Mouse (Mus musculus): Measurements from ENCODE around the gene Cyp2s1.

Gene Cyp2s1

GRCm38 (mm10) chr7:25816241-25816919 is at the start of gene Cyp2s1:
Gene Cyp2s1 (minus strand): TSS chr7:25816913.
- DNase-seq: peak; percentile 70

DNA sequence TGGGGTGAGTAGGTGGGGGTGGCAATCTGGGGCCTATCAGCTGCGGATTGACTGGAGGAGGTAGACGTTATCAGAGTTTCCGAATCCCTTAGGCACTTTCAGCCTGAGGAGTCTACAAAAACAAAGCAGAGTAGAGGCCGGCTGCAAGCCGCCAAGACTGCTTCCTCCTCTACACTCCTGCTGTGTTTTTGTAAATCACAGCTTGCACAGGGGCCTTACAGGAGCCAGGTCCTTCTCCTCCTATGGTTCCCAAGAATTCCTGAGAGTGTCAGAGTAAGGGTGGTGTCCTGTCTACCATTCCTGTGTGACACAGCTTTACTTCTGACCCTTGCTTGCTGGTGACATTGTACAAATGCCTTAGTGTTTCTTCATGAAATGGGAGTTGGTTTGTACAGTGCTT is 48.1 kb upstream of the Cyp2s1 start:
- no peak for DNase-seq

- no peak for DNase-seq
These were observed 47.0 kb upstream of the Cyp2s1 start for GRCm38 (mm10) chr7:25863756-25864155.

- peak; percentile 32 for DNase-seq
These were observed 45.7 kb upstream of the Cyp2s1 start for GRCm38 (mm10) chr7:25862365-25862764.

DNA sequence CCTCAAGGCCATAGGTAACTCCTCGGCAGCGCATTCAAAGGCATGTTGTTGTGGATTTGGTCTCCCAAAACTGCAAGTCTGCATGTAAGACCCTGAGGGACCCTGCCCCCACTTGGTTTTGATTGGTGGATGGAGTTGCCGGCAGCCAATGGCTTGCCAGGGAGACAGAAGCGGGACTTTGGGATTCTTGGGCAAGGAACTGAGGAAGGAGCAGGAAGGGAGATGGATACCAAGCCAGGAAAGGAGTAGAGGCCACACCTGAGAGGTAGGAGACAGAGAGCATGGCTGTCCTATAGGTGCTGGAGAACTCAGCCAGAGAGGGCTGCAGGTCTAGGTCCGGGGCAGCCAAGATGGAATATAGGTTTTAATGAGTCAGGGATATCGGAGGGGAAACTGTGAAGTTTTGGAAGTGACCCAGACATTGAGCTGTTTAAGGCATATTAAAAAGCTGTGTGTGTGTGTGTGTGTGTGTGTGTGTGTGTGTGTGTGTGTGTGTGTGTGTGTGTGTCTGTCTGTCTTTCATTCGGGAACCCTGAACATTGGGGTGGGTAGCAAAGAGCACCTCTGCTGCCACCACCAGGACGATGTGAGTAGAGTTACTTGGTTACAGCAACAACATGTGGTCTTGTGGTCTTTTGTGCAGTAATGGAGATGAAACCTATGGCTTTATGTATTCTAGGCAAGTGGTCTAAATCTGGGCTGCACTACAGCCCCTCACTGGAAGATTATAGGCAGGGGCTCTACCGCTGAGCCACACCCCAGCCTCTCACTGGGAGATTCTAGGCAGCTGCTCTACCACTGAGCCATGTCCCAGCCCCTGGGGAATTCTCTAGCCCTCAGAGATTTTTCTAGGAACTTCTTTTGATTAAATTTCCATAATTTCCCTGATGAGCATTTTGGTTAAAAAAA is 43.5 kb upstream of the Cyp2s1 start:
- peak; percentile 24 for DNase-seq

GRCm38 (mm10) chr7:25855082-25855481 is 38.4 kb upstream of the Cyp2s1 start:
- DNase-seq: peak; percentile 84

- DNase-seq: no peak
These were observed 31.7 kb upstream of the Cyp2s1 start for GRCm38 (mm10) chr7:25848444-25848812.

DNA sequence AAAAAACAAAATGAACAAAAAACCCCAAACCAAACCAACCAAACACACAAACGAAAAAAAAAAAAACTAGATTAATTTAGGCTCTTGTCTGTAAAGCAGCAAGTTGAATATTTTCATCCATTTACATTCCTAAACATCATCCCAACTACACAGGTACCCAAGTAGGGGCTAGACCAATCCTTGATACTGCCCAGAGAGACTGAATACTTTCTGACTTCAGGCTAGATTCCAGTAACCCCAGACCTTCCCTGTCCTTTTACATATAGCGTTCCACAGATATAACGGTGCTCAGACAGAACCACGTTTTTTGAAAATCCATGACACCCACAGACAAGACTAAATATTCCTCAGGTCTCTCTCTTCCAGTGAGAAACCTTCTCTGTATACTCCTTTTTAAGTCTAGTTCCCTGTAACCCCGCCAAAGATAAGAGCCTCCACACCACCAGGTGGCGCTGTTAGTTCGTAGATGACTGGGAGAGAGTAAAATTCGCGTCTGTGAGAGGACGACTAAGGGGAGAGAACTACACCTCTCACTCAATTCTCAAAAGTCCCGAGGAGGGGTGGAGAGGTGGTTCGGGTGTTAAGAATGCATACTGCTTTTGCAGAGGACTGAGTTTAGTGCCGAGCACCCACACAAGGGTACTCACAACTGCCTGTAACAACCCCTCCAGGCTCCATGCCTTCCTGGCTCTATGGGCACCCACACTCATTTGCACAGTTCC is 31.2 kb upstream of the Cyp2s1 start:
- DNase-seq: peak; percentile 93

- no peak for DNase-seq
These were observed 28.2 kb upstream of the Cyp2s1 start for GRCm38 (mm10) chr7:25844885-25845284.

DNA sequence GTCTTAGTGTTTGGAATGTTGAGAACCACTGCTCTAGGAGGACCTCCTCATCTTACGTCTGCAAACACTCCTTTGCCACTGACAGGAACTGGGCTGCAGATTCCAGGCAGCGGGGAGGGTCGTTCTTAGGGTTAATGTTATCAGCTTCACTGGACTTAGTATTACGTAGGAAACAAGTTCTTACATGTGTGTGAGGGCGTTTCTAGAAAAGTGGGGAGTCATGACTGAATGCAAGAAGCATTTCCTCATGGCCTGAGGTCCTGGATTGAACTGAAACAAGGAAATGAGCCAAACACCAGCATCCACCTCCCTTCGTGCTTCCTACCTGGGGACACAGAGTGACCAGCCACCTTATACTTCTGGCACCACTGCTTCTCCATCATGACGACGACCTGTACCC is 27.7 kb upstream of the Cyp2s1 start:
- no peak for DNase-seq

DNA sequence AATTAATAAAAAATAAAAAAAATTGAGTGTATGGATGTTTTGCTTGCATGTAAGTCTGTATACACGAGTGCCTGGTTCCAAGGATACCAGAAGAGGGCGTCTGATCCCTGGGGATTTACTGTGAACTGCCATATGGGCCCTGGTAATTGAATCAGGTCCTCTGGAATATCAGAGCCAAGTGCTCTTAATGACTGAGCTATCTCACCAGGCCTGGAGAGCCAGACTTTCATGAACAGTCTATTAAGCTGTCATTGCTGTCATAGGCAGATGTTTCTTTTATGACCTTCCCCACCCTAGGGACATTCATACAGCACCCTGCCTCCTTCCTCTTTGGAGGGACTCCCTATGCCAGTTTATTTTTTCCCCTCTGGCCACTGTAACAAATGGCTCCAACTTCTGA is 26.8 kb upstream of the Cyp2s1 start:
- DNase-seq: no peak

GRCm38 (mm10) chr7:25840908-25841307 is 24.2 kb upstream of the Cyp2s1 start:
- DNase-seq: no peak

DNA sequence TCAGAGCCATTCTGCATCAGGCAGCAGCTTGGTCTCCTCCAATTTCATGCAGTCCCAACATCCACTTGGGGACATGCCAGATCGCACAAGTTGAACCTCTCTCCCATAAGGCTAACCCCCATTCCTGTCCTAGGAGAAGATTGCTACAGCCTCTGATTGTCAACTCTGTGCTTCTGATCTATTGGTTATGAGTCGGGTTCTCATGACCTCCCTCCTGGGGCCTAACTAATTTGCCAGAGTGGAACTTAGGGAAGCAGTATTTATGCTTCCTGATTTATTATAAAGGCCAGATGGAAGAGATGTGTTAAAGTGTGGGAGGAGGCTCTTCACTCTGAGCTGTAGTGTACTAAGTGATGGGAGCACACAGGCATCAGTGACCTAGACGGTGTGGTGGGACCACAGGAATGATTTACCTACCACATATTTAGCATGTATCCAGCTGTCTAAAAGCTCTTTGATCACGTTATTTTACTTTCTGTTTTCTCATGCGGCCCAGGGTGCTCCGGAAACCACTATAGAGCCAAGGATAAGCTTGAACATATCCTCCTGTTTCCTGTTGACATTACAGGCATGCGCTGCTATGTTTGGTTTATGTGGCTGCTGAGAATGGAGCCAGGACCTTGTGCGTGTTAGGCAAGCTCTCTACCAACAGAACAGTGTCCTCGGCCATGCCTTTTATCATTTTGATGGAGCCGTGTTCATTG is 18.6 kb upstream of the Cyp2s1 start:
- no peak for DNase-seq

- DNase-seq: peak; percentile 91
These were observed 15.1 kb upstream of the Cyp2s1 start for GRCm38 (mm10) chr7:25831557-25832530.

DNA sequence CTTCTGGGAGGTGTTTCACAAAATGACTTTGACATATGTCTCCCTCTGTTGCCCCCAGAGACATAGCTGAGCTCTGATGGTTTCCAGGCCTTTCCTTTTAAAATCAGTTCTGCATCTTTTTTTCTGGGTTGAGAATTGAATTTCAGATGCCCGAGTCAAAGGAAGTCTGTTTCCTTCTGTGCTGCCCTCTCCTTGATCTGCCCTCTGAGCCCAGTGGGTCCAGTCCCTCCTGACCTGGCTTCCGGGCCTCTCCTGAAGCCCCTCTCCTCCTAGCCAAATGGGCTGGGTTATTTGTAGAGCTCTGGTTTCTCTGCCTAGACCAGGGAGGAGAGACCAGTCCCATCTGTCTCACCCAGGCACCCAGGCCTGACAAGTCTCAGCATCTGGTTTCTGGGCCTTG is 13.5 kb upstream of the Cyp2s1 start:
- DNase-seq: no peak

DNA sequence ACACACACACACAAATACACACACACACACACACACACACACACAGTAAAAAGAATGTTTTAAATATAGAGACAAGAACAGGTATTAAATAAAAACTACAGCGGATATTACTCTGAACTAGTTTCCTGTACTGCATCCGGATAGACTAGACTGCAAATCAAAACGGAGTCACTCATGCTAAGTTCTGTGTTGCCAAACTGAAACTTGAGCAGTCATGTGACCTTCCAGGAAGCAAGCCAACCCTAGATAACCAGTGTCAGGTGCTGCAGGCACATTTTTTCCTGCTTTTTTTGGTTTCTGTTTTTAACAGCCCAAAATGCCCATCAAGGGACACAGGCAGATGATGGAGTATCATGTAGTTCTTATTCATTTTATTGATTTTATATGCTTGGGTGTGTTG is 10.5 kb upstream of the Cyp2s1 start:
- DNase-seq: peak; percentile 94

DNA sequence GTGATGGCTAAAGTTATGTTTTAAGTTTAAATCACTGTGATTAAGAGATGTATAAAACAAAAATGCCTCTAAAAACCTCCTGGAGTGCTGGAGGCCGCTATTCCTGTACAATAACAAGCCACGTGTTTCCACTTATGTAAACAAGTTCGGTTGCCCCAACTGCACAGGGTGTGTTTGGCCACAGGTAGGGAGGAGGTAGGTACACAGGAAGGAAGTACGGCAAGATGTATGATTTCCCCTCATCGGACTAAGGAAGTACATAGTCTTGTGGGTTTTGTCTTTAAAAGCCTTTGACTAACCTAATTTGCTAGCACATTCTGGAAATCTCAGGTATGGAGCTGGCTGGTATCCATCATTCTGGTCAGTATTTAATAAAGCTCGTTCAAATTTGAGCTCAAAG is 9.3 kb upstream of the Cyp2s1 start:
- no peak for DNase-seq

DNA sequence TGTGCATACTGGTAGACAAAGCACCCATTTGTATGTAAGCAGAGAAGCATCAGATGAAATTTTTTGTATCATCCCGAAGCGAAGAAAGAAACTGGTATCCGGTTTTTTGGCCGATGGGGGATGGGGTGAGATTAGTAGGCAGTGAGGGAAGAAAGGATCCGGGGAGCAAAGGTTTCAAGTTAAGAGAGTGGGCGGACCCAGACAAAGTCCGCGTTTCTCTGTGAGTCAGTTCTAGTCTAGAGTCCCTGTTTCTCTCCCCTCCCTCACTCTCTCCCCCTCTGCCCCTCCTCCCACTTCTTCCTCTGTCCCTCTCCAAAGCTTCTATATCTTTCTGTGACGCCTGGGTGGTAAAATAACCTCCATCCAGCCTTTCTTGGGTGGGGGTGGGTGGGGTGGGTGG is 8.3 kb upstream of the Cyp2s1 start:
- DNase-seq: peak; percentile 90

- no peak for DNase-seq
These were observed 1.1 kb downstream of the Cyp2s1 start for GRCm38 (mm10) chr7:25815571-25815970.

DNA sequence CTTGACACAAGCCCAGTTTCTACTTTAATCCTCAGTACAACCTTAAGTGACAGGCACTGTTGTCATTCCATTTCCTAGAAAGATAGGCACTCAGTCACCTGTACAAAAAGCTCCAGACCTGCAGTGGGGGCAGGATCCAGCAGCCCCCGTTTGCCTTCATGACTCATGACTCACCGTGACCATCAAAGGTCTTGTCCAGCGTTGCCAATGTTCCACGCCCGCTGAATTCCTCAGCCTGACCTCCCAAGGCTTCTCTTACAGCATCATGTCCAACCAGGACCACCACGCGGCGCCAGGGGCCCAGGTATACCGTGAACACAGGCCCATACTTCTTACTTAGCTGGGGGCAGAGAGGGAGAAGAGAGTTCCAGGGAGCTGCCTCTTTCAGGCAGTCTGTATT is 2.0 kb downstream of the Cyp2s1 start:
- no peak for DNase-seq

- no peak for DNase-seq
These were observed 4.5 kb downstream of the Cyp2s1 start for GRCm38 (mm10) chr7:25812195-25812594.

- no peak for DNase-seq
These were observed 5.0 kb downstream of the Cyp2s1 start for GRCm38 (mm10) chr7:25811716-25812115.
